Mouse (Mus musculus): ENCODE results near the gene Acsf2. TPM values are rescaled to one million over a fixed set of nuclear protein-coding genes. Genes with fewer than 3 reads are reported as not detected.

The Acsf2 gene
- polyA plus RNA-seq, 1 experiment from 2014 or later = 8.9 TPM

Other genes starting within 250 kb of the Acsf2 start
- 3.4 and 6.0 TPM in 2 replicates for gene Abcc3, start 208.9 kb downstream of the Acsf2 start, polyA plus RNA-seq (2015; fragmentation: Nextera tagmentation; extraction: Ambion mirVana)
- 8.5 and 9.9 TPM in 2 replicates for gene Cacna1g, start 127.7 kb downstream of the Acsf2 start, polyA plus RNA-seq (2015; fragmentation: Nextera tagmentation; extraction: Ambion mirVana)
- 0.05 and 0.19 TPM in 2 replicates for gene Spata20, start 115.7 kb downstream of the Acsf2 start, polyA plus RNA-seq (2015; fragmentation: Nextera tagmentation; extraction: Ambion mirVana)
- gene Epn3, start 101.9 kb downstream of the Acsf2 start, polyA plus RNA-seq (2015; fragmentation: Nextera tagmentation; extraction: Ambion mirVana) = 16.5 and 18.4 TPM in 2 replicates
- gene Mycbpap, start 80.1 kb downstream of the Acsf2 start, polyA plus RNA-seq (2015; fragmentation: Nextera tagmentation; extraction: Ambion mirVana) = 3.6 and 4.4 TPM in 2 replicates
- gene Rsad1, start 52.6 kb downstream of the Acsf2 start, polyA plus RNA-seq (2015; fragmentation: Nextera tagmentation; extraction: Ambion mirVana) = 4.0 and 5.6 TPM in 2 replicates
- 0.23 and 1.1 TPM in 2 replicates for gene Chad, start 36.8 kb downstream of the Acsf2 start, polyA plus RNA-seq (2015; fragmentation: Nextera tagmentation; extraction: Ambion mirVana)
- 204 and 215 TPM in 2 replicates for gene Lrrc59, start 27.9 kb upstream of the Acsf2 start, polyA plus RNA-seq (2015; fragmentation: Nextera tagmentation; extraction: Ambion mirVana)
- gene Mrpl27, start 51.9 kb upstream of the Acsf2 start, polyA plus RNA-seq (2015; fragmentation: Nextera tagmentation; extraction: Ambion mirVana) = 148 and 154 TPM in 2 replicates
- 25.9 and 27.1 TPM in 2 replicates for gene Eme1, start 52.1 kb upstream of the Acsf2 start, polyA plus RNA-seq (2015; fragmentation: Nextera tagmentation; extraction: Ambion mirVana)
- gene Xylt2, start 75.6 kb upstream of the Acsf2 start, polyA plus RNA-seq (2015; fragmentation: Nextera tagmentation; extraction: Ambion mirVana) = 20.3 and 22.4 TPM in 2 replicates
- 0.53 and 0.63 TPM in 2 replicates for gene Gm11541, start 102.6 kb upstream of the Acsf2 start, polyA plus RNA-seq (2015; fragmentation: Nextera tagmentation; extraction: Ambion mirVana)
- gene Cdc34b, start 139.9 kb upstream of the Acsf2 start, polyA plus RNA-seq (2015; fragmentation: Nextera tagmentation; extraction: Ambion mirVana) = 0.41 and 0.47 TPM in 2 replicates
- not detected in 2 replicates for gene Tmem92, start 180.8 kb upstream of the Acsf2 start, polyA plus RNA-seq (2015; fragmentation: Nextera tagmentation; extraction: Ambion mirVana)

Measured in kidney, embryonic 15.5 days (tissue).